Mouse (Mus musculus) cortical plate, adult 2 months (tissue): ENCODE results near the gene Mrpl35. TPM values are rescaled to one million over a fixed set of nuclear protein-coding genes. Genes with fewer than 3 reads are reported as not detected.

ENCODE experiments used
- H3K27ac ChIP-seq: fragments of 200-500 bp; 2 replicates; pipeline ENCODE4 v1.5.1; 2012; ENCODE audit warnings: low read length, control low read depth, inconsistent platforms; ENCODE audit not compliant: insufficient read depth
- H3K4me1 ChIP-seq: fragments of 200-500 bp; 2 replicates; pipeline ENCODE4 v1.6.1; 2011; ENCODE audit warnings: low read length; ENCODE audit not compliant: control insufficient read depth, insufficient read depth
- H3K4me3 ChIP-seq: fragments of 200-500 bp; 2 replicates; pipeline ENCODE4 v1.5.1; 2011; ENCODE audit warnings: mild to moderate bottlenecking, low read length, control low read depth; ENCODE audit not compliant: insufficient read depth
- CTCF ChIP-seq: fragments of 200-500 bp; IDR thresholded peaks from 2 replicates; pipeline ENCODE4 v1.5.1; 2011; ENCODE audit warnings: mild to moderate bottlenecking, control low read depth, low read length; ENCODE audit not compliant: insufficient read depth; ENCODE audit errors: extremely low read depth
- POLR2A ChIP-seq: fragments of 200-500 bp; IDR thresholded peaks from 2 replicates; pipeline ENCODE4 v1.6.1; 2011; ENCODE audit warnings: mild to moderate bottlenecking, low read length, control low read depth; ENCODE audit not compliant: insufficient read depth; ENCODE audit errors: extremely low read depth
- polyA plus RNA-seq: library from polyadenylated mRNA; depleted of rRNA; stranded (reverse); fragments of >200 nt; gene quantifications from 2 replicates; pipeline ENCODE4 v1.2.3, GENCODE M21; 2012

Gene Mrpl35
- polyA plus RNA-seq, 1 experiment, result 17.9 TPM

DNA sequence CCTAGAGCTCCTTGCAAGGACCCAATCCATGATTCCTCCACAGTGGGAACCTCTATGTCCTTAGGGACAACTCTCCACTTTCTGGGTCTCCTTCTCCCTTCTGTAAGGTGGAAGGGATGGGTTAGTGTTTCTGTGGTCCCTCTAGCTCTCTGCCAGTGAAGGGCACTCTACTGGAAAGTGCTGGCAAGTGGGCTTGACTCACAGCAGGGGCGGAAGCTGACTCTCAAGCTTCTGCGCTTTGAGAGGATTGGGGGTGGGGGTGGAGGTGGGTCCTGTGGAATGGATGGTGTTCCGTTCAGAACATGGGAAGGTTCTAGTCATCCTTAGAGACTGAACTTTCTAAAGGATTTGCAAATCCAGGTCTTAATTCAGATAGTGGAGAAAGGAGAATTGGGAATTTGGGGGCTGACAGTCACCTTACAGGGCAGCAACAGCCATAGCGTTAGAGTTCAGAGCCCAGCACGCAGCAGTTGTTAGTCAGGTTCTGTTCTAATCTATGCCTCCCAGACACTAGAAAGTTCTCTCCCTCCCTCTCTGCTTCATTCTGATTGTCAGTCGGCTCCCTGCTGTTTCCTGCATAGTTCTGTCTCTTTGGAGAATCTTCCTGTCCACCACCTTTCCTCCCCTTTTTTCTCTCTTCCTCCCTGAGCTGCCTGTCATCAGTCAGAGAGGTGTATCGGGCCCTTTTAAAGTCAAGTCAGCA, 25.6 kb downstream of the Mrpl35 start:
- Histone ChIP-seq H3K4me3 (no peak overlapping the region), H3K27ac (peak overlapping the region; percentile 16; the same call in 1 of the 2 replicates), H3K4me1 (peaks cover 7% of the 10 kb centered on the region; the same call in 1 of the 2 replicates)
- TF ChIP-seq POLR2A (no peak), CTCF (no peak)

- H3K4me1 ChIP-seq, result peaks cover 5% of the 10 kb centered on the region; the same call in 1 of the 2 replicates
- no peak overlapping the region for H3K27ac ChIP-seq
- TF ChIP-seq POLR2A (no peak), CTCF (no peak)
- no peak overlapping the region for H3K4me3 ChIP-seq
Observed at GRCm38 (mm10) chr6:71799391-71799790, 27.4 kb downstream of the Mrpl35 start.

DNA sequence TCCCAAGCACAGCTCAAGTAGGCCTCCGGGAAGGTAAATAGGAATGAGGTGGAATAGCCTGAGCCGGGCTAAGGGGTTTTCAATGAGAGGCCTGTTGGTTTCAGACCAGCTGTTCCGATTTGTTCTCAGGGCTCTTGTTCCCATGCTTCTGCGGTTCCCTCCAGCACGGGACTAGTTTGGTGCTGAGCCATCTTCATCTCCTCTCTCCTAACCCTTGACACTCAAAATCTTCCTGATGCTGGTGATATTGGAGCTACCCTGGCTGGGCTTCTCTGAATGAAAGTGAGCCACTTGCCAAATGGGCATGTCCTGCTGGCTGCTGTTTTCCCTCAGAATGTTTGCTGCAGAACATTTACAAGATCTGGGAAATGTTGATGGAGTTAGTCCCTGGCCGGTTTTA, 35.0 kb downstream of the Mrpl35 start:
- Histone ChIP-seq H3K4me1 (no peaks in the 10 kb centered on the region; the same call in 1 of the 2 replicates), H3K4me3 (no peak overlapping the region), H3K27ac (no peak overlapping the region)
- TF ChIP-seq CTCF (no peak), POLR2A (no peak)

- no peak overlapping the region for H3K27ac ChIP-seq
- TF ChIP-seq POLR2A (no peak), CTCF (no peak)
- H3K4me3 ChIP-seq, result no peak overlapping the region
- H3K4me1 ChIP-seq, result no peaks in the 10 kb centered on the region
Observed at GRCm38 (mm10) chr6:71788348-71788747, 38.4 kb downstream of the Mrpl35 start.

- TF ChIP-seq POLR2A, result no peak
- TF ChIP-seq CTCF, result no peak
- Histone ChIP-seq H3K27ac (no peak overlapping the region), H3K4me1 (no peaks in the 10 kb centered on the region), H3K4me3 (no peak overlapping the region)
Observed at GRCm38 (mm10) chr6:71783165-71783564, 43.6 kb downstream of the Mrpl35 start.

DNA sequence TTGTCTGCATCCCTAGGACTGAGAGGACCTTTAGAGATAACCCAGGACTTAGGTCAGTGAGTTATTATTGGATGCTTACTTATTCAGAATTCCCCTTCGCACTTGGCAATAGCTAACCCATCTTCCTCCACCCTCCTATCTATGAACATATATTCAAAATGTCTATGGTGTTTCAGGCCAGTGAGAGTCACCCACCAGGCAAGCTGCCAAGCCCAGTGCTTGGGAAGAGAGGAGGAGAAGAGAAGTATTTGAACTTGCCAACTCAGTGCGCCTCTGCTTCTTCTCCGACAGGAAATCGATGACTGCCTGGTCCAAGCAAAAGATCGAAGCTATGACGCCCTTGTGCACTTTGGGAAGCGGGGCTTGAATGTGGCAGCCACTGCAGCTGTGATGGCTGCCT, 46.3 kb downstream of the Mrpl35 start:
- no peak for TF ChIP-seq CTCF
- no peak for TF ChIP-seq POLR2A
- Histone ChIP-seq H3K4me1 (no peaks in the 10 kb centered on the region), H3K4me3 (no peak overlapping the region)

GRCm38 (mm10) chr6:71779831-71780230, 46.9 kb downstream of the Mrpl35 start:
- Histone ChIP-seq H3K27ac (no peak overlapping the region), H3K4me3 (no peak overlapping the region), H3K4me1 (no peaks in the 10 kb centered on the region)
- TF ChIP-seq POLR2A (no peak), CTCF (no peak)

More for the DNA sequence above, 46.3 kb downstream of the Mrpl35 start:
- no peak overlapping the region for H3K27ac ChIP-seq

GRCm38 (mm10) chr6:71778016-71778415, 48.8 kb downstream of the Mrpl35 start:
- TF ChIP-seq POLR2A (no peak), CTCF (no peak)
- Histone ChIP-seq H3K27ac (no peak overlapping the region), H3K4me1 (no peaks in the 10 kb centered on the region), H3K4me3 (no peak overlapping the region)

GRCm38 (mm10) chr6:71772636-71773208, 54.0 kb downstream of the Mrpl35 start:
- TF ChIP-seq POLR2A (no peak), CTCF (no peak)
- Histone ChIP-seq H3K4me1 (peaks cover 9% of the 10 kb centered on the region), H3K27ac (peak overlapping the region; percentile 54), H3K4me3 (no peak overlapping the region)

- Histone ChIP-seq H3K27ac (no peak overlapping the region), H3K4me3 (no peak overlapping the region), H3K4me1 (peaks cover 9% of the 10 kb centered on the region)
- TF ChIP-seq POLR2A (no peak), CTCF (no peak)
Observed at GRCm38 (mm10) chr6:71772156-71772555, 54.6 kb downstream of the Mrpl35 start.
